In the genomic region with DNA sequence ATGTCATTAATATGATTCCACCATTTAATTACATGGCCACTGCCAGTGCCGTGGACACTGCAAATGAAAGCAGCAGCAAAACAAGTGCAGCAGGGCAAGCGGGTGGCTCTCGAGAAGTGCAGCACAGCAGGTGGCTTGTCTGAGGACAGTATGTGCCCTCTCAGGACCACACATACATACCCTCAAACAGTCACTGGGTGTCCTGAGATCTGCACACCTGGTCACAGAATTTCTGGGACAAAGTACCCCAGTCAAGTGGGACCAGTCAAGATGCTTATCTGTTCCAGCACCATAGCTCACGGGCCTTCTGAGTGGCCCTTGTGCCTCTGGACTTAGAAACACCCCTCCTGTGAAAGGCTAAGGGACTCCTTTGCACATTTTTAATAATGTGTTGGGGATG, we compare ENCODE assay signal across 19 mouse cellular contexts. TPM values are rescaled to one million over a fixed set of nuclear protein-coding genes. Genes with fewer than 3 reads are reported as not detected.
A peak's percentile ranks its signal among the peaks of the same experiment; 100 is the strongest.
DNase-seq lines count a peak whose midpoint lies in the region; ATAC-seq lines count a peak whose summit lies in the region.
"Had no signal": no experiment of that assay in that cellular context is flagged by ENCODE, and none has a peak within 500 bp of the region (broad histone marks: within the 10 kb centered on the region; RNA-seq: fewer than 3 reads in every experiment).

No protein-coding gene starts in this region.

- H3K4me1 ChIP-seq in megakaryocyte, embryonic 14.5 days = peaks cover 99% of the 10 kb centered on the region
- H3K4me1 ChIP-seq: embryonic facial prominence, embryonic 10.5 days; embryonic facial prominence, embryonic 12.5 days; forebrain, embryonic 13.5 days; forebrain, embryonic 15.5 days had no signal

- H3K9me3 ChIP-seq in megakaryocyte, embryonic 14.5 days = no peaks in the 10 kb centered on the region
- H3K9me3 ChIP-seq: embryonic facial prominence, embryonic 10.5 days; embryonic facial prominence, embryonic 12.5 days; forebrain, embryonic 13.5 days; forebrain, embryonic 15.5 days had no signal

- no peaks in the 10 kb centered on the region for H3K27me3 ChIP-seq in megakaryocyte, embryonic 14.5 days (replicated peaks)
- H3K27me3 ChIP-seq: embryonic facial prominence, embryonic 12.5 days; forebrain, embryonic 13.5 days; forebrain, embryonic 15.5 days had no signal

- peak overlapping the region; percentile 44 for H3K4me3 ChIP-seq in megakaryocyte, embryonic 14.5 days (replicated peaks)
- H3K4me3 ChIP-seq: embryonic facial prominence, embryonic 10.5 days; embryonic facial prominence, embryonic 12.5 days; forebrain, embryonic 13.5 days; forebrain, embryonic 15.5 days had no signal

- peak; percentile 3 for DNase-seq in lung, postnatal 25 days (ENCODE audit: low spot score)
- DNase-seq in lung, postnatal 10 days = no peak
- DNase-seq in cerebellum, postnatal 4 days (ENCODE audit: low spot score in 2 of 2) = no peak
- DNase-seq: adrenal gland, adult 2 months; adrenal gland, postnatal 10 days; adrenal gland, postnatal 25 days; cerebellum, adult 11 months; cerebellum, adult 18-20 months; cerebellum, adult 8-10 months; cerebellum, adult 9-11 months; cerebellum, postnatal 14 days; cerebellum, postnatal 36 days; forebrain, postnatal 0 days had no signal

- H3K36me3 ChIP-seq in megakaryocyte, embryonic 14.5 days (replicated peaks; ENCODE audit: low read length) = peaks cover 99% of the 10 kb centered on the region

- ATAC-seq in megakaryocyte, adult 5-6 weeks (ENCODE audit: poor library complexity, severe bottlenecking) = no peak
- ATAC-seq: forebrain, embryonic 13.5 days; forebrain, embryonic 15.5 days; forebrain, postnatal 0 days had no signal

RNA-seq across cellular contexts. Expression of gene Cttn, which starts 33.1 kb away (rescaled TPM):
- 83.6 and 311 TPM in 2 replicates for polyA plus RNA-seq in megakaryocyte, embryonic 14.5 days (2012; ENCODE audit: insufficient read depth, low replicate concordance)
- 0.04 and 0.30 TPM in 2 replicates for total RNA-seq in megakaryocyte, adult 5-6 weeks (2015)
- 0.22 and 1.3 TPM in 2 replicates for total RNA-seq in megakaryocyte, adult 5-6 weeks (2017)

RNA-seq across cellular contexts. Expression of gene Ppfia1, which starts 49.6 kb away (rescaled TPM):
- polyA plus RNA-seq in megakaryocyte, embryonic 14.5 days (2012; ENCODE audit: insufficient read depth, low replicate concordance) = 183 and 335 TPM in 2 replicates
- total RNA-seq in megakaryocyte, adult 5-6 weeks (2015) = 41.0 and 47.8 TPM in 2 replicates
- total RNA-seq in megakaryocyte, adult 5-6 weeks (2017) = 37.9 and 55.4 TPM in 2 replicates
